Mouse (Mus musculus) cerebellum, adult (tissue): Measurements from ENCODE around the gene Src.
"Not testable (repeated sequence)": the region's sequence is repeated elsewhere in the genome, so short reads cannot be mapped to it uniquely, and the experiment has no call there.

Source experiments
- ATAC-seq: cut with Nextera tagmentation; 2 replicates; pipeline ENCODE4 v1.9.2; 2017; ENCODE audit warnings: mild to moderate bottlenecking, moderate library complexity, mixed read lengths; ENCODE audit not compliant: insufficient number of reproducible peaks, low FRiP score, low TSS enrichment

Gene Src

GRCm38 (mm10) chr2:157418206-157418605 lies at the start of gene Src:
Src (plus strand) TSS chr2:157418444.
- ATAC-seq = no peak

- no peak for ATAC-seq
Observed at GRCm38 (mm10) chr2:157371696-157372095, 46.5 kb upstream of the Src start.

- no peak for ATAC-seq
Observed at GRCm38 (mm10) chr2:157373681-157374080, 44.6 kb upstream of the Src start.

- no peak for ATAC-seq
Observed at GRCm38 (mm10) chr2:157375051-157375450, 43.2 kb upstream of the Src start.

GRCm38 (mm10) chr2:157375794-157376757 lies 42.2 kb upstream of the Src start:
- ATAC-seq = no peak

GRCm38 (mm10) chr2:157376995-157377394 lies 41.2 kb upstream of the Src start:
- no peak for ATAC-seq

GRCm38 (mm10) chr2:157384836-157385235 lies 33.4 kb upstream of the Src start:
- ATAC-seq = no peak

- not testable (repeated sequence) for ATAC-seq
Observed at GRCm38 (mm10) chr2:157388901-157389590, 29.2 kb upstream of the Src start.

GRCm38 (mm10) chr2:157389591-157389921 lies 28.7 kb upstream of the Src start:
- ATAC-seq = no peak

- ATAC-seq = no peak
Observed at GRCm38 (mm10) chr2:157392331-157392730, 25.9 kb upstream of the Src start.

- no peak for ATAC-seq
Observed at GRCm38 (mm10) chr2:157393549-157393948, 24.7 kb upstream of the Src start.

GRCm38 (mm10) chr2:157394868-157395267 lies 23.4 kb upstream of the Src start:
- ATAC-seq = no peak

GRCm38 (mm10) chr2:157395371-157395770 lies 22.9 kb upstream of the Src start:
- no peak for ATAC-seq

GRCm38 (mm10) chr2:157395960-157396359 lies 22.3 kb upstream of the Src start:
- no peak for ATAC-seq

GRCm38 (mm10) chr2:157397376-157397775 lies 20.9 kb upstream of the Src start:
- ATAC-seq = no peak

GRCm38 (mm10) chr2:157398539-157398938 lies 19.7 kb upstream of the Src start:
- no peak for ATAC-seq

- ATAC-seq = no peak
Observed at GRCm38 (mm10) chr2:157399797-157400196, 18.4 kb upstream of the Src start.

GRCm38 (mm10) chr2:157400491-157400890 lies 17.8 kb upstream of the Src start:
- no peak for ATAC-seq

GRCm38 (mm10) chr2:157401261-157401660 lies 17.0 kb upstream of the Src start:
- no peak for ATAC-seq

- ATAC-seq = no peak
Observed at GRCm38 (mm10) chr2:157407596-157407995, 10.6 kb upstream of the Src start.

- no peak for ATAC-seq
Observed at GRCm38 (mm10) chr2:157409793-157410533, 8.3 kb upstream of the Src start.
